Mouse (Mus musculus): ENCODE results near the gene Serpina1e.
A peak's percentile ranks its signal among the peaks of the same experiment; 100 is the strongest.

Gene Serpina1e

DNA sequence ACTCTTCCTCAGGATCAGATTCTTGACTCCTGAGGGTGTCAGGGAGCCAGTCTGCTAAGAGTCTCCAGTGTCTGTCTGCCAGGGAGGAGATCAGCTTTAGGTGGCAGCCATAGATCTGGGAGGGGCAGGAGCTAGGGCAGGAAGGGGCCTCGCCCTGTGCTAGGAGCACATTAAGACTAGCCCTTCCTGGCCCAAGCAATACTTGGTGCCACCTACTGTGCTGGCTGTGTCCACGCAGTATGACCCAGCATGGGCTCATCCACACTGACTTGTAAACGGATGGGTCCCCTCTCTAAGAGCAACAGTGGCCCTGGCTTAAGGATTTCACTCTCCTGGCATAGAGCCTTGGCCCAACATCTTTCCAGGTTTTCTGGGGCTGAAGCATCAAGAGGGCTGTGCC, at the start of gene Serpina1e:
Gene Serpina1e (minus strand): TSS at position 178 of the 400 bp plus-strand sequence.
- no peak for DNase-seq (ENCODE audit: low spot score in 2 of 2)

DNA sequence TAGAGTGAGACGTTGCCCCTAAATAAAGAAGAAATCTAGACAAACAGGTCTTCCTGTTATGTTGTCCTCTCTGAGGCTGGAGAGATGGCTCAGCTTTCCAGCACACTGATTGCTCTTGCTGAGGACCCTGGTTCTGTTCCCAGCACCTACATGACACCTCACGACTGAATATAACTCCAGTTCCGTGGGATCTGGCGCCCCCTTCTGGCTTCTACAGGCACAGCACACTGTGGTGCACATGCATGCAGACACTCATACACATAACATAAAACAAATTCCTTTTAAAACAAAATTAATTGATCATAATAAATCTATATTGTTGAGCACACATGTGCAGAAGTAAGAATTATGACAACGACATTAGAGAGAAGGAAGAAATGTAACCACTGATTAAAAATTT, 45.9 kb upstream of the Serpina1e start:
- DNase-seq (ENCODE audit: low spot score in 2 of 2) = no peak

DNA sequence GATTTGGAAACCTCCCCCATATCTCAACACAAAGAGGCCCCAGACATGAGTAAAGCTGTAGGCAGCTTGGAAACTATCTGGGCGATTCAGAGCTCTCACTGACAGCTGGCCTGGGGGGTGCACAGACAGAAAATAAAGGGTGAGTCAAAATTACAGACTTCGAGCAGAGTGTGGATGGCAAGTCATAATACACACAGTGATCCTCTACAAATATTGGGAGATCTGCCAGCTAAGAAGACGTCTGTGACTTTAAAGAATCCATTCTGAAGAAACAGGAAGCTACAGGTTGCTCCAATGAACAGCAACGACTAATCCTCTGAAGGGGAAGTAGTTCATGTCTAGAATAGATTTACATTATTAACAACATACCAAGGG, 44.5 kb upstream of the Serpina1e start:
- DNase-seq (ENCODE audit: low spot score in 2 of 2) = no peak

DNA sequence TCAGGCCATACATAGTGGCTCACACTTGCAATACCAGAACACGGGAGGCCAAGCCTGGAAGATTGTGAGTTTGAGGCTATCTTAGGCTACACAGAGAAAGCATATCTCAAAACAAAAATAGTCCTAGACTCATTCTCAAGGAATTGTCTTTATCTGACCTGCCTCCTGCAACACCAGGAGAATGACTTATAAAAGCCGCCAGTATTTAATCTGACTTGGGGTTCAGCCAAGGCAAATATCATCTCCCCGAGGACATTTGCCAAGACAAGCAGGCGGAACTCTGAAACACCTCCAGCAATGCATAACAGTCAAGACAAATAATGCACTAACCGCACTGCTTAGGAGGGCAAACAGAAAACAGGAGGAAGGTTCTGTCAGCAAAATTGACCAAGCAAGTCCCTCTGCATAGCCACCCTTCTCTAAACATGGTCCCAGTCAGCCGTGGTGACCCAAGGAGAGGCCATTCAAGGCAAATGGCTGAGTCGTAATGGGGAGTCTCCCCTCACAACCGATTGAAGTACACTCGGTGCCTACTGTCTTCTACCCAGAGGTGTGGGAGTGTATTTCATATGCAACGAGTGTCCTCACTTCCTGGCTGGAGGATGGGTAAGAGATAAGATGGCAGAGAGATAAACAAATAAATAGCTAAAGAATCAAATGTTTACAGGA, 43.9 kb upstream of the Serpina1e start:
- no peak for DNase-seq (ENCODE audit: low spot score in 2 of 2)

DNA sequence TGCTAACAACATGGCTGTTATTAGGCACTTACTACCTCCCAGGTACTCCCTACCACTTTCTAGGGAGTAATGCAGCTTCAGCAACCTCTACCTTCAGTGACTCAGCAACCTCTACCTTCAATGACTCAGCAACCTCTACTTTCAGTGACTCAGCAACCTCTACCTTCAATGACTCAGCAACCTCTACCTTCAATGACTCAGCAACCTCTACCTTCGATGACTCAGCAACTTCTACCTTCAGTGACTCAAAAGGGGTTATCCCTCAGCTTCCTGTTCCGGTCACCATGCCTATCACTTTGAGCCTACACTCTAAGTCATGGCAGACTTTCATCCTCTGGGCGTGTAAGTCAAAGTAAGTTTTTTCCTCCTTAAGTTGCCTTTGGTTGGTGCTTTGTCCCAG, 41.8 kb upstream of the Serpina1e start:
- no peak for DNase-seq (ENCODE audit: low spot score in 2 of 2)

DNA sequence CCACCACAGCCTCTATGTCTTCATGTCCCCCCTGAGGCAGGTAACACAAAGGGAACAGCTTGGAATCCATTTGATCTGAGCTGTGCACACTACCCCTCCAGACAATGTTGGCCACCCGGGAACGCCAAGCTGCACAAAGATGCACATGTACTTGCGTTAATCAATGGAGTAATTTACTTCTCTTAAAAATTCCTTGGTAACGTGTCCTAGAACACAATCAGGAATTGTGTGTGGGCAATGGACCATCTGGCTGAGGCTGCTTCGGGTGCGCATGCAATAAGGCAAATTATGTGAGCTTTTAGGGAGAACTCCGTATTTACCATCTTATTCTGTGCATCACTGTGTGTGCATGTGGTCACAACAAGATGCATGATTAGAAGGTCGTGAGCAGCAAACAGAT, 40.8 kb upstream of the Serpina1e start:
- peak; percentile 49 to 63 for DNase-seq (ENCODE audit: low spot score in 2 of 2)

DNA sequence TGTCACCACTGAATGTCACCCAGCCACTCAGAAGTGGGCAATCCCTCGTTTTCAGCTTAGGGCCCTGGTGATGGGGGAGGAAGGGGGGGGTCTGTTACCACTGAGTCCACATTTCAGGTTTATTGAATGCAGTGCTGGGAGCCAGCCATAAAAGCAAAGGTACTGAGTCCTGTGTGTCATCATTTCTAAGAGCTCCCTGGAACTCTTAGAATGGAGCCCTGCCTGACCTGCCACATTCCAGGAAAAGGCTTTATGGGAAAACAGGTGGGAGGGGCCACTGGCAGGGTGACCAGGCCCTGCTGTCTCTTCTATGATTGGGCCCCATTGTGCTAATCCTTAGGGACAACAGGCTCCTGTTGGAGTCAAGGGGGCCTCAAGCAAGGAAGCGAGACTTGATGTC, 37.7 kb upstream of the Serpina1e start:
- no peak for DNase-seq (ENCODE audit: low spot score in 2 of 2)

DNA sequence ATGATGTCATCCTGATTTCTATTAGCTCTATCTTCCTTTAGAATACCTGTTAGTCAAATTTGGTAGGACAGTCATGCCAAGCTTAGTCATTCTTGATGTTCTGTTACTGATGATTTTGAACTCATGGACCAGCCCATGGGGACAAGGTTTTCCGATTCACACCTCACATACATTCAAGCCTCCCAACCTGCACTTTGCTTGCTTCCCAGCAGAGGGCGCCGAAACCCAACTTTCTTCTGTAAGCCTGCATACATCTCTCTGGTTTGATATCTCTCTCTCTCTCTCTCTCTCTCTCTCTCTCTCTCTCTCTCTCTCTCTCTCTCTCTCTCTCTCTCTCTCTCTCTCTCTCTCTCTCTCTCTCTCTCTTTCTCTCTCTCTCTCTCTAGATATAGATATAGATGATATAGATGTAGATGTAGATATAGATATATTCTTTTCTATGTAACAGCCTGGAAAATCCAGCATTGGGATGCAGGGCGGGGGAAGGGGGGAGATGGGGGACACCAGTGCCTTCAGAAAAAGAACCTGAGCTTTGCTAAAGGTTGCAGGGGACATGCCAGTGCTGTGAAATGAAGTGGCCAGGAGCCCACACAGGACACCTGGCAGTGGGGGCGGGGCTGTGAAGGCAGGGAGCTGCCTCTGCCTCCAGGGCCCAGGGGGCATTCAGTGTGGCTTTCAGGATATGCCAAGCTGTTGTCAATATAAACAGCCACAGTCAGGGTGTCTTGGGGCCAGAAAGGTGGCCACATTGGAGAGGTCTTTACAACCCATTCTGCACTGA, 36.7 kb upstream of the Serpina1e start:
- peak; percentile 87 to 88 for DNase-seq (ENCODE audit: low spot score in 2 of 2)

DNA sequence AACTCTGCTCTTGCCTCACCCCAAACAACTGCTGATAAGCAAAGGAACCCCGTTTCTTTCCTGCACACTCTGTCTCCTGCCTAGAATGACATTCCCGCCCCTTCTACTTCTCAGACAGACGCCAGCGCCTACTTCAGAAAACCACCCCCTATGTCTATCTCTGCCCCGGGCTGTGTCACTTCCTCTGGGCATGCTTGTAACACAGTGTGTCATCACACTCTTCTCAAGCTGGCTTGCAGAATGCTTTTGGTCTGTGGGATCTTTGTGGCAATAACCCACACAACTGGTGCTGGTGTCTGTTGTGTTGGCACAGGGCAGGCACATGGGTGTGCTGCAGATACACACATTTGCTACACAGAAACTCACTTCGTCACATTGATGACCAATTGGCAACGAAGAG, 34.2 kb upstream of the Serpina1e start:
- no peak for DNase-seq (ENCODE audit: low spot score in 2 of 2)

DNA sequence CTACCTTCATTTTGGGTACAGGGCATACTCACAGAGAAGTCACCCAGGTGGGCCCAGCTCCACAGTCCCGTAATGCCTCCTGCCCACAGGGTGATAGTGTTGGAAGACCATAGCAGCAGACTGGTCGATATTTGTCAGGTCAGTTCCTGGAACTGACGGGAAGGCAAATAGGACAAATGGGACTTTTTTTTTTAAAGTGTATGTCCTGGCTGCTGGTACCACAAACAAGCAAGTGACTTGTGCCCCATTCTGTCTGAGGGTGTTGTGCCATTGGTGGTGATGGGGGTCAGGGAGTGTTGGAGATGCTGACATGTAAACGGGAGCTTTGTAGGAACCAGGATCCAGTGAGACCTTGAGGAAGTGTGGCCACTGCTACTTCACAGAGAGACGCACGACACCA, 31.1 kb upstream of the Serpina1e start, which contains the start of gene Serpina11:
Gene Serpina11 (minus strand): TSS at position 101 of the 400 bp plus-strand sequence.
- DNase-seq (ENCODE audit: low spot score in 2 of 2) = no peak

DNA sequence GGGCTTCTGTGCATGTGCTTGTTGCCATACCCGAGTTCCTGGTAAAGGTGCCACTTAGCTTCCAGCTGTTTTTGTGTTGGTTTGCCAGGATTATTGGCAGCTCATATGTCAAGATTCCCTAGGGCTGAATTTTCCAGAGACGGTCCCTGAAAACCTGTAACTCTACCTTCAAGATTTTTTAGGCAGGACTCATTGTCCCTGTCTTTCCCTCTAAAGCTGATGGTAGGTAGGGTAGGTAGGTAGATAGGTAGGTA, 30.7 kb upstream of the Serpina1e start:
- DNase-seq (ENCODE audit: low spot score in 2 of 2) = no peak

DNA sequence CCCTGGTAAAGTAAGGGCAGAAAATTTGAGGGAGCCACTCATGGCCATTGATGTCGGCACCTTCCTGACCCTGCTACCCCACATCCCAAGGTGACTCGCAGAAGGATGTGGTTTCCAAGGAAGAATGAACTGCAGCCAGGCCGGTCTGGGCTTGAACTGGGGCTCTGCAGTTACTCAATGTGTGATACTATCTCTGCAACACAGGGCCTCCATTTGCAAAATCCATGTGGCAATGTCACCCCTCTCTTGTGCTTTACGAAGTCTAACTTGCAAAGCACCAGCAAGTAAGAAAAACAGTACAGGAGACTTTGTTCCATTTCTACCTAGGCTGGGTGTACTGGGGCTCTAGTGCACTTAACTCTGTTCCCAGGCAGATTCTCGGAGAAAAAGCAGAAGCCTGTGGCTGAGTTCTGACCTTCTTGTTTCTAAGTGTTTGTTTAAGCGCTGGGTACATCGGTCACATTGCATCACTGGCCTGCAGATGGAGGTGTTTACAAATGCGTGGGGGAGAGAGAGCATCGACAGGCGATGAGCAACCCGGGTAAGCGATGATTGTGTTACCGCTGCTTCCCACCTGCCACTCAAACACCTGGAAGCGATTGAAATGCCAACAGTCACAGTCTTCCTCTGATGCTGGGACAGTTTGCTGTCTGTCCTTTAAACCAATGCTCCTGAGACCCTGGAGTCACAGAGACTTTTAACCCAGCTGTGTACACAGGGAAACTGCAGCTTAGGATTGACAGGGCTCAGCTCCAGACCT, 30.2 kb upstream of the Serpina1e start:
- no peak for DNase-seq (ENCODE audit: low spot score in 2 of 2)

DNA sequence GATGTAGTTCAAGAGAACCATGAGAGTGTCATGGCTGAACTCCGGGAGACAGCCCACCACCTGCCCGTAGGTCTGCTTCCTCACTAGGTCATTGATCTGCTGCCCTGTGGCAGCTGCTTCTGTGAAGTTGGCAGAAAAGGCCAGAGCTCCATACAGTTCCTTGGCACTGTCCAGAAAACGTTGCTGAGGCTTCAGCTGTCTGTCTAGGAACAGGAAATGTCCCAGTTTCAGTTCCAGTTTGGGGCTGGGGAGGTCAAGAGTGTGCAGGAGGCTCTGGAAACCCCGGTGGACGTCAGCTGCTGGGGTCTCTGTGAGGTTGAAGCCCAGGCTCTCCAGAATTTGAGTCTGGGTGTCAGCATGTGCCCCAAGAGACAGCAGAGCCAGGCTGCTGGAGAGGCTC, 27.1 kb upstream of the Serpina1e start:
- DNase-seq (ENCODE audit: low spot score in 2 of 2) = no peak

DNA sequence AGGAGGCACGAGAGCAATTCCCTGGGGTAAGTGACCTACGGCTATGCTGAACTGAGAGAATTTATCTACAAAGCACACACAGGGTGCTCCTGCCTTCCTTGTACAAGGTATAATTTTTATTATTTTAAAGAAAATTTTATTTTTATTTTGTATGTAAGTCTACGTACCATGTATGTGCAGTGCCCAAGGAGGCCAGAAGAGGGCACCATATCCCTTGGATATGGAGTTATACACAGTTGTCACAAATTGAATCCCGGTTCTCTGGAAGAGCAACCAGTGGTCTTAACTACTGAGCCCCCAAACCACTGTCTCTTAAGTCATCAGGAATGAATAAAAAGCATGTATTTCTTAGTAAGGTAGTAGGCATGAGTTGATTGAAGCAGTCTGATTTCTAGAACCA, 26.2 kb upstream of the Serpina1e start:
- peak in 1 of 2 experiments; percentile 72 for DNase-seq (ENCODE audit: low spot score in 2 of 2)

DNA sequence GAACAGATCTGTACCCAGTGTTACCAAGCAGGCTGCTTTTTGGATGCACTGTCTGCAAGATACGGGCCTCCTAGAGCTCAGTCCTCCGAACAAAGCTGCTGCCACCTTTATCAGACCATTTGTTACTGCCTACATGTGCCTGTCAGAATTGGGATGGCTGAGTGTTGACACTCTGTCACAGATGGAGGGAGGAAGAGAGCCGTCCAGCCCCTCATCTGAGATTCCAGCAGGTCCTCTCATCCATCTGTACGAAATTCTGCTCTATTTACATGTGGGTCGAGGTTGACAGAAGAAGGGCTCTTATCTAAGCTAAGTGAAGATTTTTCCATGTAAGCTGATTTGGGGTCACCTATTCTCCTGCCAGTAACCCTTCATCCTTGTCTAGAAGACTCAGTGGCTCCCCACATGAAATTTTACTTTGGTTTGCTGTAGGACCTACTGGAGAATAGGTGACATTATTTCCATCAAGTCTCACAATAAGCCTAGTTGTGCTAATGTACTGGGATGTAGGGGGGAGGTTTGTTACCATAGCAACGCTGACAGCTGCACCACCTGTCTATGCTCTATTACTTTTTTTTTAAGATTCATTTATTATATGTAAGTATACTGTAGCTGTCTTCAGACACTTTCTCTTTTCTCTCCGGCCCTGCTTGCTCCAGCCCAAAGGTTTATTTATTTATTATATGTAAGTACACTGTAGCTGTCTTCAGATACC, 23.0 kb upstream of the Serpina1e start:
- DNase-seq (ENCODE audit: low spot score in 2 of 2) = no peak

DNA sequence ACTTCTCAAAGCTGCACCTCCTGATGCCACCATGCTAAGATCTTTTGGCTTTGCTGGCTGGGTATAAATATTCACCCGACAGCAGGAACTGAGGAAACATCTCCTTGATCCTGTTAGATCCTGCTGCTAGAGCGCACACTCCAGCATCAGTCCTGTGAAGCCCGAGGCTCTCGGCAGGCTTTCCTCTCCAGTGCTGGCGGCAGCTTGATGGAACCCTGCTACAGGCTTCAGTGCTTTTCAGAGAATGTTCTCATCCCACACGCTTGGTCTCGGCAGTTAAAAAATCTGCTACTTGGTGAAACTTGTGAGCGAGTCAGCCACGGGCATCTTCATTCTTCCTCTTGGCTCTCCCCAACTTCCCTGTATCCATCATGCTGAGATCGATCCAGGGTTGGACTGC, 19.5 kb upstream of the Serpina1e start:
- DNase-seq (ENCODE audit: low spot score in 2 of 2) = no peak

DNA sequence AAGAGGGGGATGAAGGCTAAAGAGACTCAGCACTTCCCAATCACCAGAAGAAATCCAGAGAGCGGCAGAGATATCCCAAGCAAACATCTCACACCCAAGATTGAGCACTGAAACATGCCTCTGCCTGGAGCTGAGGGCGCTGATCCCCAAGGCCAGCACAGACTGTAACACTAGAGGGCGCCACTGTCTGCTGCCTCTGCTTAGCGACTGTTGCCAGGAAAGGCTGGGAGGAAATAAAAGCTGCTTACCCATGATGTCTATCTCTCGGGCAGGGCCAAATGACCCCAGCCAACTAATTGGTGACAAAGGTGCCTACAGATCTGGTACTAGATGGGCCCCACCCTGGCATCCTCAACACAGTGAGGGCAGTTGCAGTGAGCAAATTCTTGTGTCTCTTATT, 19.1 kb upstream of the Serpina1e start:
- no peak for DNase-seq (ENCODE audit: low spot score in 2 of 2)

DNA sequence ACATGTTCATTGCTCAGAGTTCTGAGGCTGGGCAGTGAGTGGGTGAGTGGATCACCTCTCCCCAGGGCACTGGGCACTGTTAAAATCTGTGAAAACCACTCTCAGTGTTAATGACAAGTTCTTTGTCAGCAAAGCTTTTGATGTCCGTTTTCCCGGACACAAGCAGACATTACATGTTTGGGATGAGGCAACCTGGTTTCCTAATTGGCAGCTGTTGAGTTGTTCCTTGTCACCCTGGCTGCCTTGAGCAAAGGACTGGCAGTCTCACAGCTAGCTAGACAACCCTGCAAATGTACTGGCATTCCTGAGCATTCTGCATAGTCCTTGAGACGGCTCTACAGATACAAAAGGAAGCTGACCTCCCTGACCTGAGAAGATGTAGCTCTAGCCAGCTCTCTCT, 18.3 kb upstream of the Serpina1e start:
- DNase-seq (ENCODE audit: low spot score in 2 of 2) = no peak

DNA sequence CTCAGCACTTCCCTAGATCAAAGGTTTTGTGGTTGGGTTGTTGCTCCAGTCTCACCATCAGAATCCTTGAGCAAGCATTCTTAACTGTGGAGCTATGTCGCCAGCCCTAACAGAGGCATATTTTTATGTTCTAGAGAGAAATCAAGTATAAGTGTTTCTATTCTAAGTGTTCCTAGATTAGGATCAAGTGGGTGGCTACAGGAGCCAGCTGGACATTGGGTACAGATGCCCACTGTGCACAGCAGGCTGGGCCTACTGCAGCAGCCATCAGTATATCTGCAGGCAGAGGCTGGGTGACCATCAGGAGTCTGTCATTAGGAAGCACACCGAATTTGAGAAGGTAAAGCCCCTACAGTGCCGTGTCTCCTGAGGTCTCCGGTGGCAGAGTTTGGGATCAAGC, 12.3 kb upstream of the Serpina1e start:
- DNase-seq (ENCODE audit: low spot score in 2 of 2) = no peak

DNA sequence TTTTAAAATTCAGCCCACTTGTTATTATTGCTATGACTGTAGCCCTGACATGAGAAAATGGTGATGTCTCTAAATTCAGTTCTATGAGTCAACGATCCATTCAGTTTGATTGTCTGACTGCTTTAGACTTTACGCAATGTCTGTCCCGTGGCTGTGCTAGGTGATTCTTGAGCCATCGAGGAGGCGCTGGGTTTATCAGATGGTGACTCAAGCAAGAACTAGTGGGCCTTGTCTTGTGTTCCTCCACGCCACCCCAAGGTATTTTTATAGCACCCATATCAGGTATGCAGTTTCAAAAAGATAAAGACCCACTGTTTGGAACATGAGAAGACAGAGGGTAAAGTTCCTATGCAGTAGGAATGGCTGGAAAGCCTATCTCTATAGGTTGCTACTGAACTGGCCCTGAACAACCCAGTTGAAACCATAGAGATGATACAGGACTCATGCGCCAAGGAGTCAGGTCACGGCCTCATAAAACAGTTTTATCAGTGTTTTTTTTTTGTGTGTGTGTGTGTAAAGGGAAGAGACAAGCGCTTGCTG, 10.9 kb upstream of the Serpina1e start:
- DNase-seq (ENCODE audit: low spot score in 2 of 2) = no peak

DNA sequence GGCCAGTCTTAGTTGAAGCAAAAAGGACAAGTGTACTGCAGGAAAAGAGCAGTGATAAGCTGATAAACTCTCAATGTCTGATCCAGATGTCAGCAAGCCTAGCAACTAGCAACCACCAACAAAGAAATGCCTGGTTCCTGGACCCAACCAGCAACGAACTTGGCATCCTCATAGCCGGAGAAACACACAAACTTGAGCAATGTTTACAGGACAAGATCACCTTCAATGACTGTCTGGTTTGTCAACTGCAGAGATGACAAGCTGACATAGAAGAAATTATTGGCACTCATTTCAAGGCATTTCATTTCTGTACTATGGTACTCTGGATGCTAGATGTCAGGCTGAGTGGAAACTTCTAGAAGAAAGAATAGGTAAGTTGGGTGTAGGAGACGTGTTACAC, 8.0 kb upstream of the Serpina1e start:
- DNase-seq (ENCODE audit: low spot score in 2 of 2) = no peak

DNA sequence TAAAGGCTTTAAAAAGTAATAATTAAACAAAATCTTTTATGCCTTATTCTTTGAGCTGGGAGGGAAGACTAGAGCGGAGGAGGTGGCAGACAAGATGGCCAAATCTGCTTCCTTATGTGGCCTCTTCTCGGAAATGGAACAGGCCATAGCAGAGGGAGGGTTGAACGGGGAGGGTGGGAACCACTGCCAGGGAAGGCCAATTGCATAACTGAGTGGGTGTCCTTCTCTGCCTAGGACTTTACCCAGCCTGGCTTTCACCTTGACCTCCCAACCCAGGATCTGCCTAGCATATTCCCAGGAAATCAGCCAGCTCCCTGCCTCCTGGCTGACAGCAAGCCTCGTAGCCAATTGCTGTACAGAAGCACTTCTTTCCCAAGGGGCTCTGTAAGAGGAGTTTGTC, 4.5 kb upstream of the Serpina1e start:
- no peak for DNase-seq (ENCODE audit: low spot score in 2 of 2)
